Mouse (Mus musculus) limb, embryonic 10.5 days (tissue): Measurements from ENCODE around the gene Serf2. TPM values are rescaled to one million over a fixed set of nuclear protein-coding genes. Genes with fewer than 3 reads are reported as not detected.

ENCODE experiments used
- DNase-seq: peaks from one replicate; pipeline ENCODE4 v3.0.0-alpha.2; 2017; ENCODE audit warnings: low spot score
- H3K27ac ChIP-seq: fragments of 300-500 bp; sonication (generic); 2 replicates; pipeline ENCODE4 v1.5.1; 2016; ENCODE audit warnings: mild to moderate bottlenecking
- H3K27me3 ChIP-seq: fragments of 300-500 bp; sonication (generic); 2 replicates; pipeline ENCODE4 v1.6.1; 2016; ENCODE audit warnings: low read depth, mild to moderate bottlenecking; ENCODE audit not compliant: poor library complexity, severe bottlenecking
- H3K36me3 ChIP-seq: fragments of 300-500 bp; sonication (generic); 2 replicates; pipeline ENCODE4 v1.6.1; 2016; ENCODE audit warnings: mild to moderate bottlenecking, moderate library complexity
- H3K4me1 ChIP-seq: fragments of 300-500 bp; sonication (generic); 2 replicates; pipeline ENCODE4 v1.6.1; 2016
- H3K4me3 ChIP-seq: fragments of 300-500 bp; sonication (generic); 2 replicates; pipeline ENCODE4 v1.5.1; 2016; ENCODE audit warnings: mild to moderate bottlenecking, moderate library complexity
- H3K9me3 ChIP-seq: fragments of 300-500 bp; sonication (generic); replicated peaks from 2 replicates; pipeline ENCODE4 v1.6.1; 2016; ENCODE audit warnings: mild to moderate bottlenecking
- WGBS: fragments of 180-500 bp; shearing (Covaris S2); methylation state at CpG from one replicate; pipeline ENCODE4 v1.1.7; 2016; 5-methylcytosine and 5-hydroxymethylcytosine counted together
- polyA plus RNA-seq: library from polyadenylated mRNA; unstranded; fragments of >200 nt; fragmentation: Nextera tagmentation; extraction: Ambion mirVana; gene quantifications from 2 replicates; pipeline ENCODE4 v1.2.1, GENCODE M21; 2016

Gene Serf2
- polyA plus RNA-seq, 1 experiment from 2014 or later: 472 TPM

DNA sequence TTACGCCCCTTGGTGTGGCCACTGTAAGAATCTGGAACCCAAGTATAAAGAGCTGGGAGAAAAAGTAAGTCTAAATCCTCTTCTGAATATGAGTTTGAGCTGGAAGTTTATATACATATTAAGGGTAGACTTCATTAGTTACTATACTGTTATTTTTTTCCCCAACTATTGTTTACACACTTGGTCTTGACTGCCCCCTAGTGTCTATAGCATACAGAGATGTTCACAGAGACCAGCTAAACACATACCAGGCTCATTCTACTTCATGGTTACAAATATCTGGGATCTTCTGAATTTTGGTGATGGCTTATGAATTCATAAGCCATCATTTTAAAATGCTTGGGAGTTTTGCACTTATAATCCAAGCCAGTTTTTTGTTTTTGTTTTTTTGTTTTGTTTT, 14.1 kb upstream of the Serf2 start:
- DNase-seq: no peak
- H3K27me3 ChIP-seq: no peaks in the 10 kb centered on the region
- no peak overlapping the region for H3K4me3 ChIP-seq
- no peaks in the 10 kb centered on the region for H3K4me1 ChIP-seq
- WGBS: 100% methylated on average over 1 of the region's 1 CpGs
- no peaks in the 10 kb centered on the region for H3K9me3 ChIP-seq
- H3K27ac ChIP-seq: no peak overlapping the region
- H3K36me3 ChIP-seq: peaks cover 98% of the 10 kb centered on the region

DNA sequence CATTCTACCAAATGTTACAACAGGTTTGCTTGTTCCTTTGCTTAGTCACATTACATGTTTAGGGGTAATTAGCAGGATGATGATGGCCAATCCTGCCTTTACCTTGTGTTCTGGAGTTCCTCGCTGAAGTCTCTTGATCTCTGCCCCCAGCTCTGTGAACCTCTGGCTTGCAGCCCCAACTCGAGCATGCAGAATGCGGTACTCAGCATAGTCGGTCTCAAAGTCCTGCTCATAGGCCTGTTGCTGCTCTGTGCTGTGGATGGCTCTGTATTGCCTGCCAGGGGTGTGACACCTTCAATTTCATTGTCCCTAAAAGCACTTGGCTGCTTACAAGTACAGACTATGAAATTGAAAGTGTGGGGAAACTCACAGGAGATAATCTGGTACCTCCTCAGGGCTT, 9.2 kb upstream of the Serf2 start:
- Histone ChIP-seq H3K9me3 (no peaks in the 10 kb centered on the region), H3K36me3 (peaks cover 53% of the 10 kb centered on the region), H3K27me3 (peaks cover 34% of the 10 kb centered on the region), H3K27ac (no peak overlapping the region), H3K4me3 (no peak overlapping the region), H3K4me1 (peaks cover 22% of the 10 kb centered on the region)
- DNase-seq: no peak
- 61% methylated on average over 4 of the region's 4 CpGs for WGBS

DNA sequence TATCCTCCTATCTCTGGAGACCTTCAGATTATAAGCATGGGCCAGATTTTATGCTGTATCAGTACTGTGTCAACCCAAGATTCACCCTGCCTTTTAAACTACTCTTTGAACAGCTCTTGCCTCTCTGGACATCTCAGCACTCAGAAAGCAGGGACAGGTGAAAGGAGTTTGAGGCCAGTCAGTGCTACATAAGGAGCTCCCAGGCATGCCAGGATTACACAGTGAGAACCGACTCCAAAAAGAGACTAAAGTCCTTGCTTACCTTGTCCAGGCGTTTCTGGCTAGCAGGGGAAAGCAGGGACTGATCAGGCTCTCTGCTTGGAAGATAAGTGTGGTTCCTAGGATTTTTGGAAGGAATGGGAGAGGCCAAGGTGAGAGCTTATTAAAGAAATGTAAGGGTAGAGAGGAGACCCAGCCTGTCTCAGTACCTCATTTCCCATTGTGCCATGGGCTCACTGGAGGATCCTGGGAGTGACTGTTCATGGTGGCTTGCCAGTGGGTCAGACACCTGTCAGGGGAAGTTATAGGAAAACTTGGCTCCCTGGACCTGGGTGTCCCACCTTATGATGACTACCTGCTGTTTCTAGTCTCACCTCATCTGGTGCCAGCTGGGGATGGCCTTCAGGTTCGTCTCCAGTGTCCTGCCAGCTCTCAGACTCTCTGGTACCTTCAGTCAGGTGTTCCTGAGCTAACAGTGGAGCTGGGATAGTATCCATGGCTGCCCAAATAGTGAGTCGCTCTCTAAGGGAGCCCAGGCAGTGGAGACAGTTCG, 8.0 kb upstream of the Serf2 start:
- peaks cover 34% of the 10 kb centered on the region for H3K27me3 ChIP-seq
- no peak overlapping the region; the same call in 1 of the 2 replicates for H3K4me3 ChIP-seq
- 61% methylated on average over 5 of the region's 5 CpGs for WGBS
- DNase-seq: no peak
- peaks cover 22% of the 10 kb centered on the region for H3K4me1 ChIP-seq
- H3K27ac ChIP-seq: no peak overlapping the region
- no peaks in the 10 kb centered on the region for H3K9me3 ChIP-seq
- H3K36me3 ChIP-seq: peaks cover 41% of the 10 kb centered on the region

GRCm38 (mm10) chr2:121441800-121442199, 7.2 kb upstream of the Serf2 start:
- 8% methylated on average over 11 of the region's 11 CpGs for WGBS
- H3K27ac ChIP-seq: peak overlapping the region; percentile 74

DNA sequence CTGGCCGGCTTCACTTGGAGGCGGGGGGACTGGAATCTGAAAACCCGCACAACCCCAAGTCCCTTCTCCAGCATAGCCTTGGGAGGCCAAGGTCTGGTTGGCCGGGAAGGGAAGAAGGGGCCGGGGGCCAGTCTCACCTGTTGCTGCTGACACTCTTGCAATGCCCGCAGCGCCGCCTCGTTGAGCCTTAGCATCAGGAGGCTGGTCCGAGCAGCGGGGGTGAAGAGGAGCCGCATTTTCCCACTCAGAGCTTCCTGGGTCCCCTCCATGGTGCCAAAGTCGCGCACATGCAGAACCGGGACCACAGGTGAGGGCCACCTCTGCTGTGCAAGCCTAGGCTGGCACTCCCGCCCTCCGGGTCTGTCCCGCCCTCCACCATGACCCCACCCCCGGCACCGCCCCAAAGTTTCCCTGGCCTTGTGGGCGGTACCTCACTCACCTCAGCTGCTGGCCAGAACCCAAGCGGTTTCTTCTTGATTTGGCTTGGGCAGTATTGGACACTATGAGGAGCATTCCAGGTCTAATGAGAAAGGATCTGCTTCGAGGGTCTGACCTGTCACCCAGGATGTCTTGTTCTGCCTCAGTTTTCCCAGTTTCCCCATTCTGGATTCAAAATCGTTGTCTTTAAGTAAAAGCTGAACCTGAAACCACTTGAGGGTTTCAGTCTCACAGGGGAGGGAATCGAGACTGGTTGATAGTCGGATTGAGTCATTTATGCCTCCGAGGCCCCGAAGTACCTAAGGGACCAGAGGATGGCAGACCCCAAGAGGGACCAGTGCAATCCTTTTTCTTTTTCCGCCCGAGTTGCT, 6.5 kb upstream of the Serf2 start:
- Histone ChIP-seq H3K9me3 (no peaks in the 10 kb centered on the region), H3K27me3 (peaks cover 34% of the 10 kb centered on the region), H3K4me1 (peaks cover 22% of the 10 kb centered on the region), H3K4me3 (peak overlapping the region; percentile 67), H3K27ac (peak overlapping the region; percentile 74), H3K36me3 (peaks cover 28% of the 10 kb centered on the region)
- 2% methylated on average over 30 of the region's 30 CpGs for WGBS
- DNase-seq: peak; percentile 83

More at GRCm38 (mm10) chr2:121441800-121442199, 7.2 kb upstream of the Serf2 start:
- Histone ChIP-seq H3K36me3 (peaks cover 34% of the 10 kb centered on the region), H3K4me3 (peak overlapping the region; percentile 67), H3K4me1 (peaks cover 22% of the 10 kb centered on the region), H3K27me3 (peaks cover 34% of the 10 kb centered on the region), H3K9me3 (no peaks in the 10 kb centered on the region)
- no peak for DNase-seq

- 10% methylated on average over 8 of the region's 8 CpGs for WGBS
- DNase-seq: no peak
- Histone ChIP-seq H3K36me3 (peaks cover 22% of the 10 kb centered on the region), H3K27ac (peak overlapping the region; percentile 74; the same call in 1 of the 2 replicates), H3K27me3 (peaks cover 34% of the 10 kb centered on the region), H3K4me3 (peak overlapping the region; percentile 67), H3K4me1 (peaks cover 27% of the 10 kb centered on the region), H3K9me3 (no peaks in the 10 kb centered on the region)
These were observed 6.0 kb upstream of the Serf2 start for GRCm38 (mm10) chr2:121443068-121443349.

DNA sequence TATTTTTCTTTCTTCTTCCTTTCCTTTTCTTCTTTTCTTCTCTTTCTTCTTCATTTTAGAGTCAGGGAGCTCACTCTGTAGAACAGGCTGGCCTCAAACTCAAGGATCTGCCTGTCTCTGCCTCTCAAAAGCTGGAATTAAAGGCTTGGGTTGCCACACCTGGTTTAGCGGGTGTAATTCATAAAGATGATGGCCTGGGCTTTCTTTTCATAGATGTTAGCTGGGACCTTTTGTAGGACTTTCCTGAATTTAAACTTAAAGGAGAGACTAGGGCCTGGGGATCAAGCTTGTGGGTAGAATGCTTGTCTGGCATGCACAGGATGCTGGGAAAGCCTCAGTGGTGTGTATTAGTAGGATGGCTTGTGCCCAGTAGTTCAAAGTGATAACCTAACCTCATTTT, 4.8 kb upstream of the Serf2 start, which contains the start of gene Ell3:
Gene Ell3 (minus strand): TSS at position 101 of the 400 bp plus-strand sequence.
- Histone ChIP-seq H3K4me1 (peaks cover 34% of the 10 kb centered on the region), H3K27ac (no peak within 1 kb of the TSS), H3K36me3 (peaks cover 11% of the 10 kb centered on the region), H3K4me3 (peak within 1 kb of the TSS; percentile 67), H3K9me3 (no peaks in the 10 kb centered on the region), H3K27me3 (peaks cover 34% of the 10 kb centered on the region)
- WGBS: 82% methylated on average over 1 of the region's 1 CpGs
- no peak for DNase-seq

DNA sequence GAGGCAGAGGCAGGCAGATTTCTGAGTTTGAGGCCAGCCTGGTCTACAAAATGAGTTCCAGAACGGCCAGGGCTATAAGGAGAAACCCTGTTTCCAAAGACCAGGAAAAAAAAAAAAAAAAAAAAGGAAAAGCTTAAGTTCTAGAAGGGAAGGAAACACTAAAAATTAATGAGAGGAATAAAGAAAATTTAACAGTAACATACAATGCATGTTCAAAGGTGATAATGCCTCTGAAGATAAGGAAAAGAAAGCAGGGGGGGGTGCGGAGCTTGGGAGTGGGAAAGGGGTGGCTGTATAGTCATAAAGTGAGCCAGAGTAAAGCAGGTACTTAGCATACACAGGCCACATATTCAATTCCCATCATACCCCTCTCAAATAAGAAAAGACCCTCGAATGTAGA, 3.9 kb upstream of the Serf2 start:
- DNase-seq: no peak
- H3K4me1 ChIP-seq: peaks cover 35% of the 10 kb centered on the region
- H3K27me3 ChIP-seq: peaks cover 34% of the 10 kb centered on the region
- H3K36me3 ChIP-seq: peaks cover 4% of the 10 kb centered on the region; the same call in 1 of the 2 replicates
- no peaks in the 10 kb centered on the region for H3K9me3 ChIP-seq
- H3K4me3 ChIP-seq: no peak overlapping the region
- H3K27ac ChIP-seq: no peak overlapping the region
- 91% methylated on average over 3 of the region's 3 CpGs for WGBS

- Histone ChIP-seq H3K27ac (no peak overlapping the region), H3K4me1 (peaks cover 41% of the 10 kb centered on the region), H3K9me3 (no peaks in the 10 kb centered on the region), H3K27me3 (peaks cover 25% of the 10 kb centered on the region), H3K4me3 (no peak overlapping the region), H3K36me3 (peaks cover 15% of the 10 kb centered on the region)
- DNase-seq: no peak
- 80% methylated on average over 4 of the region's 4 CpGs for WGBS
These were observed 2.5 kb upstream of the Serf2 start for GRCm38 (mm10) chr2:121446506-121446905.

DNA sequence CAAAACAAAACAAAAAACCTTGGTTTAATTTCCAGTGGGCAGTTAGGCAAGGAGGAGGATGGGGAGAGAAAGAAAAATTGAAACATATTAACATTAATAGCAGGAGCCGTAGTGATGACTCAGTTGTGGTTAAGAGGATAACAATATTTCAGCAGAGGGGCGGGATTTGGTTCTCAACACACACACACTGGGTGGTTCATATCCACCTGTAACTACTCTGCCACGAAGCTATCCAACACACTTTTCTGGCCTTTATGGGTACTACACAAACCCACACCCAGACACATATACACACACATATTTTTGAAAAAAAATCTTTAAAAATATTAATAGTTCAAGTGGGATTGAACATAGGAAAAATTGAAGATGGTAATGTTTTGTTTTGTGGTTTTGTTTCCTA, 2.0 kb upstream of the Serf2 start:
- H3K27ac ChIP-seq: no peak overlapping the region
- H3K9me3 ChIP-seq: no peaks in the 10 kb centered on the region
- WGBS: 90% methylated on average over 3 of the region's 3 CpGs
- peaks cover 20% of the 10 kb centered on the region for H3K27me3 ChIP-seq
- peaks cover 36% of the 10 kb centered on the region for H3K4me1 ChIP-seq
- DNase-seq: no peak
- no peak overlapping the region for H3K4me3 ChIP-seq
- H3K36me3 ChIP-seq: peaks cover 17% of the 10 kb centered on the region

DNA sequence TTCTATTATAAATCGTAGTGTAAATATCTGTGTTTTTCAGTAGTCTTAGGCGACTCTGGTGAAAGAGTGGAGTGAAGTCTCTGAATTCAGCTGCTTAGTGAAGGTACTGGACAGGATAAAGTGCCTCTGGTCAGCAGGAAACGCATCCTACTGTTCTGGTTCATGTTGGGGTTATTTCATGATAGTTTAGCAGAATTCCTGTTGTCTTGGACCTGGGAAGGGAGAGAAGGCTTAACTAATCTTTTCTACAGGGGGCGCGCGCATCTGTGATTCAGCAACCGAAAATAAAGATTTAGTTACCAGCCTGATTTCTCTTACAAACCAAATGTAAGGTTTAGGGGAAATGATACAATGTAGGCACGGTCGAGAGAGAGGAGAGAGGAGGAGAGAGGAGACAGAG, 859 bp upstream of the Serf2 start:
- peak overlapping the region; percentile 95 for H3K27ac ChIP-seq
- H3K4me1 ChIP-seq: peaks cover 29% of the 10 kb centered on the region
- peaks cover 28% of the 10 kb centered on the region for H3K36me3 ChIP-seq
- WGBS: 17% methylated on average over 9 of the region's 9 CpGs
- peak overlapping the region; percentile 100 for H3K4me3 ChIP-seq
- H3K9me3 ChIP-seq: no peaks in the 10 kb centered on the region
- no peak for DNase-seq
- 0 out of 2 replicates have a peak, but pooled peaks cover 9% of the 10 kb centered on the region for H3K27me3 ChIP-seq

GRCm38 (mm10) chr2:121449545-121450011, 583 bp downstream of the Serf2 start:
- H3K4me1 ChIP-seq: peaks cover 26% of the 10 kb centered on the region
- under 1% methylated on average over 53 of the region's 54 CpGs for WGBS

GRCm38 (mm10) chr2:121450093-121450492, 1.1 kb downstream of the Serf2 start:
- Histone ChIP-seq H3K4me3 (peak overlapping the region; percentile 100), H3K27ac (peak overlapping the region; percentile 95), H3K4me1 (peaks cover 26% of the 10 kb centered on the region), H3K9me3 (no peaks in the 10 kb centered on the region), H3K27me3 (no peaks in the 10 kb centered on the region), H3K36me3 (peaks cover 48% of the 10 kb centered on the region)
- no peak for DNase-seq
- WGBS: 4% methylated on average over 7 of the region's 7 CpGs

More at GRCm38 (mm10) chr2:121449545-121450011, 583 bp downstream of the Serf2 start:
- DNase-seq: no peak
- peak overlapping the region; percentile 100 for H3K4me3 ChIP-seq
- H3K36me3 ChIP-seq: peaks cover 43% of the 10 kb centered on the region
- no peaks in the 10 kb centered on the region for H3K9me3 ChIP-seq
- peak overlapping the region; percentile 95 for H3K27ac ChIP-seq
- H3K27me3 ChIP-seq: no peaks in the 10 kb centered on the region
